Mouse (Mus musculus): ENCODE results near the gene Pde11a. TPM values are rescaled to one million over a fixed set of nuclear protein-coding genes. Genes with fewer than 3 reads are reported as not detected.

The Pde11a gene
- polyA plus RNA-seq, 1 experiment from 2014 or later = 0.96 TPM

GRCm38 (mm10) chr2:76073079-76073478, 265.5 kb downstream of the Pde11a start:
- Histone ChIP-seq H3K27ac (no peak overlapping the region), H3K9me3 (no peaks in the 10 kb centered on the region), H3K9ac (no peak overlapping the region), H3K27me3 (replicated peaks) (no peaks in the 10 kb centered on the region), H3K36me3 (replicated peaks) (no peaks in the 10 kb centered on the region), H3K4me1 (peaks cover 20% of the 10 kb centered on the region), H3K4me2 (no peak overlapping the region), H3K4me3 (no peak overlapping the region)
- 83% methylated on average over 6 of the region's 6 CpGs for WGBS
- ATAC-seq (replicated peaks) = no peak

- Histone ChIP-seq H3K27ac (peak overlapping the region; percentile 84), H3K4me3 (peak overlapping the region; percentile 40), H3K4me1 (peaks cover 20% of the 10 kb centered on the region), H3K36me3 (replicated peaks) (no peaks in the 10 kb centered on the region), H3K4me2 (peak overlapping the region; percentile 55), H3K27me3 (replicated peaks) (no peaks in the 10 kb centered on the region), H3K9ac (peak overlapping the region; percentile 42; the same call in 1 of the 2 replicates), H3K9me3 (no peaks in the 10 kb centered on the region)
- 2% methylated on average over 19 of the region's 19 CpGs for WGBS
- ATAC-seq (replicated peaks) = peak; percentile 92
Measured at GRCm38 (mm10) chr2:76070432-76071306, 267.9 kb downstream of the Pde11a start.

GRCm38 (mm10) chr2:76069238-76069637, 269.3 kb downstream of the Pde11a start:
- H3K4me2 ChIP-seq = peak overlapping the region; percentile 55
- 51% methylated on average over 13 of the region's 13 CpGs for WGBS
- no peaks in the 10 kb centered on the region for H3K9me3 ChIP-seq
- peak overlapping the region; percentile 84 for H3K27ac ChIP-seq
- peak; percentile 43; the same call in 1 of the 2 replicates for ATAC-seq (replicated peaks)
- no peaks in the 10 kb centered on the region for H3K27me3 ChIP-seq (replicated peaks)
- H3K4me1 ChIP-seq = peaks cover 20% of the 10 kb centered on the region
- H3K9ac ChIP-seq = no peak overlapping the region
- no peak overlapping the region for H3K4me3 ChIP-seq
- no peaks in the 10 kb centered on the region for H3K36me3 ChIP-seq (replicated peaks)

- Histone ChIP-seq H3K9me3 (no peaks in the 10 kb centered on the region), H3K4me1 (peaks cover 20% of the 10 kb centered on the region), H3K9ac (no peak overlapping the region), H3K4me3 (no peak overlapping the region), H3K4me2 (no peak overlapping the region), H3K36me3 (replicated peaks) (no peaks in the 10 kb centered on the region), H3K27me3 (replicated peaks) (no peaks in the 10 kb centered on the region), H3K27ac (peak overlapping the region; percentile 84)
- no peak for ATAC-seq (replicated peaks)
- WGBS = 83% methylated on average over 10 of the region's 10 CpGs
Measured at GRCm38 (mm10) chr2:76068155-76068554, 270.4 kb downstream of the Pde11a start.

GRCm38 (mm10) chr2:76067144-76067543, 271.4 kb downstream of the Pde11a start:
- H3K27me3 ChIP-seq (replicated peaks) = no peaks in the 10 kb centered on the region
- WGBS = 54% methylated on average over 4 of the region's 4 CpGs
- H3K36me3 ChIP-seq (replicated peaks) = no peaks in the 10 kb centered on the region
- peaks cover 20% of the 10 kb centered on the region for H3K4me1 ChIP-seq
- no peak overlapping the region for H3K4me2 ChIP-seq
- no peak overlapping the region for H3K4me3 ChIP-seq
- H3K9ac ChIP-seq = no peak overlapping the region
- no peak overlapping the region for H3K27ac ChIP-seq
- no peak for ATAC-seq (replicated peaks)
- H3K9me3 ChIP-seq = no peaks in the 10 kb centered on the region

DNA sequence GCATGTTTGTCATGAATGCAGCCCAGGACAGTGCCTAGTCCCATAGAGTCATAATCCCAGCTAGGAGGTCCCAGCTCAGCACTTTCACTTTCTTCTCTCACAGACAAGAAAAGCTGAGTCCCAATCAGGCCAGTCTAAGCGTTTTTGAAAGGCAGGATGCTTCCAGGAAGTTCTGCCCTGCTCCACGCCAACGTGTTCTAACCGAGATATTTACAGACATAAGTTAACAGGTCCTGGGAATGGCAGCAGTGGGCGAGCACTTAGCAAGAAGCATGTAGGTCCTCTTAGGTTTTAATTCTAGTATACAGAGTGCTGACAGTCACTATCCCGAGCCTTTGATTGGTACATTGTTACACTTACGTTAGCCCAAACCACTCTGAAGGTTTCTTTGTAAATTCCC, 273.3 kb downstream of the Pde11a start:
- Histone ChIP-seq H3K9me3 (no peaks in the 10 kb centered on the region), H3K36me3 (replicated peaks) (no peaks in the 10 kb centered on the region), H3K27me3 (replicated peaks) (no peaks in the 10 kb centered on the region), H3K4me2 (no peak overlapping the region), H3K27ac (no peak overlapping the region), H3K9ac (no peak overlapping the region), H3K4me1 (peaks cover 16% of the 10 kb centered on the region), H3K4me3 (no peak overlapping the region)
- ATAC-seq (replicated peaks) = no peak
- 76% methylated on average over 7 of the region's 7 CpGs for WGBS

DNA sequence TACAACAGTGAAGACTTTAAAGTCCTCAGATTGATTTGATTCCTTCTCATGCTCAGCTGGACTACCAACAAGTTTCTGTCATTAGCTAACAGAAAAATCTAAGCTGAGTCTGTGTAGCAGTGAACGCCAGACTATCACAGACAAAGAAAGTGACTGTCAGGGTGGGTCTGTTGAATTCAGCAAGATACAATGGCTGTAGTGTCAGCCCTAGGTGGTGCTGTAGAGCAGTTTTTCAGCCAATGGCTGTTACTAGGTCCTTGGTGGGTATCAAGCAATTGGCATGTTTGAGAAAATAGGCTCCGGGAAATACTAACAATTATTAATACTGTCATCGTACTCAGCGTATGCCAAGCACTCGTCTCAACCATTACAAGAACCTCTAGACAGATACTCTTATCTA, 274.5 kb downstream of the Pde11a start:
- no peak overlapping the region for H3K27ac ChIP-seq
- H3K9ac ChIP-seq = no peak overlapping the region
- ATAC-seq (replicated peaks) = 0 out of 2 replicates have a peak, but pooled peaks have one; percentile 39
- H3K36me3 ChIP-seq (replicated peaks) = no peaks in the 10 kb centered on the region
- H3K4me3 ChIP-seq = no peak overlapping the region
- H3K4me1 ChIP-seq = peaks cover 4% of the 10 kb centered on the region
- no peaks in the 10 kb centered on the region for H3K9me3 ChIP-seq
- H3K4me2 ChIP-seq = no peak overlapping the region
- WGBS = 73% methylated on average over 5 of the region's 5 CpGs
- H3K27me3 ChIP-seq (replicated peaks) = no peaks in the 10 kb centered on the region

DNA sequence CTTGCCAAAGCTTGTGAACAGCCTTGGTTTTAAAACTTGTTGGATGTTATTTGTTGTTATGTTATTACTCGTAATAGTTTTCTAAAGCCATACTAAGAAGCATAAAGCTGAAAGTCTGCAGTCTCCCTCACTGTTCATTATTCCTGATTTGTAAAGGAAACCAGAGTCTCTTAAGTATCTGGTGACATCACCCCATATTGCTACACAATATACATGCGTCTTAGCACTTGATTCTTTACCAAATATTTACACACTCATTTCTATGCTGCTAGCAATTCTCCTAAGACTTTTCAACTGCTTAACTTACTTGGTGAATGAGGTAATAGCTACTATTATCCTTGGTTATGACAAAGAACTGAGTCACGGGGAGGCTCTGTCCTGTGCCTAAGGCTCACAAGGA, 278.4 kb downstream of the Pde11a start:
- Histone ChIP-seq H3K27ac (no peak overlapping the region), H3K4me3 (no peak overlapping the region), H3K9me3 (no peaks in the 10 kb centered on the region), H3K4me1 (no peaks in the 10 kb centered on the region), H3K27me3 (replicated peaks) (no peaks in the 10 kb centered on the region), H3K36me3 (replicated peaks) (no peaks in the 10 kb centered on the region), H3K9ac (no peak overlapping the region), H3K4me2 (no peak overlapping the region)
- 83% methylated on average over 3 of the region's 3 CpGs for WGBS
- no peak for ATAC-seq (replicated peaks)

GRCm38 (mm10) chr2:76059595-76059994, 279.0 kb downstream of the Pde11a start:
- ATAC-seq (replicated peaks) = no peak
- H3K36me3 ChIP-seq (replicated peaks) = no peaks in the 10 kb centered on the region
- no peak overlapping the region for H3K9ac ChIP-seq
- no peak overlapping the region for H3K4me3 ChIP-seq
- no peaks in the 10 kb centered on the region for H3K9me3 ChIP-seq
- no peak overlapping the region for H3K27ac ChIP-seq
- WGBS = 77% methylated on average over 10 of the region's 10 CpGs
- no peaks in the 10 kb centered on the region for H3K4me1 ChIP-seq
- H3K27me3 ChIP-seq (replicated peaks) = no peaks in the 10 kb centered on the region
- no peak overlapping the region for H3K4me2 ChIP-seq

DNA sequence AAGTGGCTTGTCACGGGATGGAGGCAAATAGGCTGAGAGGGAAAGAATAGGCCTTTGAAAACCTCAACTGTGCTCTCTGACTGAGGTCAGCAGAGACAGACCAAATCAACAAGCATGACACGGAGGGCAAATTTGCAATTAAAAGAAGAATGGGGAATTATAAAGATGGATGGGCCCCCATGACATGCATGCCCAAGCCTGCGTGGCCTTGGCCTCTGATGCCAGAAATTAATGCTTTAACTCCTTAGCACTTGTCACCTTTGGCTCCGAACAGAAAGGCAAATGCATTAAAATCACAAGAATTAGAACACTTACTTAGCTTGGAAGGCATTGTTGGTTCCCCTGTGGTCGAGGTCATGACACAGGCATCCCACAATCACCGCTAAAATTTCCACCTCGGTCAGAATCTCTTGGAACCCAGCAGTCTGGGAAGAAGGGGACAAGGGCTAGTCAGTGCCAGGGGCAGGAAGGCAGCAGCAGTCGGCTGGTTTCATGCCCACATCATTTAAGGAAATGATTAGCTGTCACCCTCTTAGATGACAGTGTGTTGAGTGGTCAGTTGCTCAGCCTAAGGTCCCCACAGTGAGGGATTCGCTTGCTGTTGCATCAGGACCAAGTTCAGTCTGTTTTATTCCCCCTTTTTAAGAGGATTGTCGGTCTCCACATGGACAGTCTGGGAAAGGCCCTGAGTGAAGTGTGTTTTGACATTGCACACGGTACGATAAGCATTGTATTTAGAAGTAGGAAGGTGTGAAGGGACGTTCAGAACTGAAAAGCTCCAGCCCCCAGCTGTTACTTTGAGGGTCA, 279.7 kb downstream of the Pde11a start:
- Histone ChIP-seq H3K4me3 (no peak overlapping the region), H3K9ac (no peak overlapping the region), H3K36me3 (replicated peaks) (no peaks in the 10 kb centered on the region), H3K4me1 (peaks cover 3% of the 10 kb centered on the region; the same call in 1 of the 2 replicates), H3K27ac (no peak overlapping the region), H3K4me2 (no peak overlapping the region), H3K27me3 (replicated peaks) (no peaks in the 10 kb centered on the region), H3K9me3 (no peaks in the 10 kb centered on the region)
- no peak for ATAC-seq (replicated peaks)
- 46% methylated on average over 13 of the region's 13 CpGs for WGBS

DNA sequence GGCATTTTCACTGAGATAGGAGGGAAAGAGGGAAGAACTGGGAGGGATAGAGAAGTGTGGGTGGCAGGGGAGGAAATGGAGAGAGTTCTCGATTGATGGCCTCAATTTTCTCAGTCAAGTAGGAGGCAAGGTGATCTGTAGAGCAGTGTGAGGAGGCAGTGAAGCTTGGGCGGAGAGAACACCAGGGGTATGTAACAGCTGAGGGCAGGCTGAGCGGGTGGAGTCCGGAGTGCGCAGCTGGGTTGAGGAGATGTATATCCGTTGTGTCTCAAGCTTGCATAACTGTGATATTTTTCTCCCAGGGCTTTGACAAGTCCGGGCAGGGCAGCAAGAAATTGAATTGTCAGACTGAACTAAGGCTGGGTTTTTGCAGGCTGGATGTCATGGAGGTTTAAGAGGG, 281.0 kb downstream of the Pde11a start:
- H3K4me1 ChIP-seq = peaks cover 7% of the 10 kb centered on the region; the same call in 1 of the 2 replicates
- H3K27me3 ChIP-seq (replicated peaks) = no peaks in the 10 kb centered on the region
- H3K4me2 ChIP-seq = no peak overlapping the region
- no peaks in the 10 kb centered on the region for H3K9me3 ChIP-seq
- no peaks in the 10 kb centered on the region for H3K36me3 ChIP-seq (replicated peaks)
- WGBS = 92% methylated on average over 7 of the region's 7 CpGs
- no peak overlapping the region for H3K4me3 ChIP-seq
- ATAC-seq (replicated peaks) = no peak
- no peak overlapping the region for H3K9ac ChIP-seq
- no peak overlapping the region for H3K27ac ChIP-seq

DNA sequence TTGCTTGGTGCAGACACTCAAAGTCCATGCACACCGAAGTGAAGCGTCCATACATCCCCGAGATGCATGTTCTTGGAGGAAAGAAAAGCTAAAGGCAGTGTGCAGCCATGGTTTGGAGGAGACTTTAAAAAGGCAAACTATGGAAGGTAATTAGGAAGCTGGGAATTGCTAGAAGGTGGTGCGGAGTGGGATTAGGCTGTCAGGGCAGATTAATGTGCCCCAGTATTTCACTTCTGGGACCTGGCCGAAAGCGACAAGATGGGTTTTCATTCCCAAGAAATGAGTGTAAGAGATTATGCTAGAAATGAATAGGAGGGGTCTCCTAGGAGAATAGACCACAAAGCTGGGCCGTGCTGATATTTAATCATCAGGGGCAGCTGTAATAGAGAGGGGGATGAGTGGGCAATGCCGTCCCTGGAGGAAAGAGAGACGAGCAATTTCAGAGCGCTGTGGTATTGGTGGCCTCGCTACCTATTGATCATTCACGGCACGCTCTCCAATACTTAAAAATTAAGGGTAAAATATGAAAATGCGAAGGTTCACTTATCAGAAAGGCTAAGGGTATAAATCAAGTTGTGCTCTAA, 284.7 kb downstream of the Pde11a start:
- Histone ChIP-seq H3K9ac (no peak overlapping the region), H3K4me2 (no peak overlapping the region), H3K4me1 (peaks cover 7% of the 10 kb centered on the region; the same call in 1 of the 2 replicates), H3K36me3 (replicated peaks) (no peaks in the 10 kb centered on the region), H3K27me3 (replicated peaks) (no peaks in the 10 kb centered on the region), H3K4me3 (no peak overlapping the region), H3K27ac (peak overlapping the region; percentile 28; the same call in 1 of the 2 replicates), H3K9me3 (no peaks in the 10 kb centered on the region)
- WGBS = 54% methylated on average over 14 of the region's 14 CpGs
- no peak for ATAC-seq (replicated peaks)

Data from midbrain, embryonic 15.5 days (tissue).